Mouse (Mus musculus) urinary bladder, postnatal 25 days (tissue): ENCODE data around the gene Vps13d.

Experiments
- DNase-seq: peaks from one replicate; pipeline ENCODE4 v3.0.0; 2022; ENCODE audit warnings: low spot score

Vps13d gene

GRCm38 (mm10) chr4:145079324-145079723 is 115.5 kb downstream of the Vps13d start:
- DNase-seq = no peak

- no peak for DNase-seq
These were observed 120.5 kb downstream of the Vps13d start for GRCm38 (mm10) chr4:145074276-145074675.

GRCm38 (mm10) chr4:145073728-145074127 is 121.1 kb downstream of the Vps13d start:
- DNase-seq = no peak

GRCm38 (mm10) chr4:145071942-145072341 is 122.9 kb downstream of the Vps13d start:
- DNase-seq = no peak

- no peak for DNase-seq
These were observed 127.7 kb downstream of the Vps13d start for GRCm38 (mm10) chr4:145067019-145067680.

GRCm38 (mm10) chr4:145066336-145067018 is 128.3 kb downstream of the Vps13d start:
- no peak for DNase-seq

GRCm38 (mm10) chr4:145058749-145059442 is 135.9 kb downstream of the Vps13d start:
- DNase-seq = no peak

GRCm38 (mm10) chr4:145056346-145056745 is 138.5 kb downstream of the Vps13d start:
- no peak for DNase-seq

GRCm38 (mm10) chr4:145055792-145056191 is 139.0 kb downstream of the Vps13d start:
- no peak for DNase-seq

- DNase-seq = no peak
These were observed 140.4 kb downstream of the Vps13d start for GRCm38 (mm10) chr4:145054369-145054768.

- DNase-seq = no peak
These were observed 142.1 kb downstream of the Vps13d start for GRCm38 (mm10) chr4:145052697-145053096.

GRCm38 (mm10) chr4:145052282-145052681 is 142.5 kb downstream of the Vps13d start:
- no peak for DNase-seq

GRCm38 (mm10) chr4:145051209-145051969 is 143.4 kb downstream of the Vps13d start:
- DNase-seq = no peak

GRCm38 (mm10) chr4:145050518-145051208 is 144.1 kb downstream of the Vps13d start:
- DNase-seq = no peak

GRCm38 (mm10) chr4:145047964-145048363 is 146.8 kb downstream of the Vps13d start:
- DNase-seq = no peak

GRCm38 (mm10) chr4:145046032-145046401 is 148.8 kb downstream of the Vps13d start:
- no peak for DNase-seq

- no peak for DNase-seq
These were observed 149.3 kb downstream of the Vps13d start for GRCm38 (mm10) chr4:145045312-145046031.

- DNase-seq = no peak
These were observed 153.5 kb downstream of the Vps13d start for GRCm38 (mm10) chr4:145041223-145041870.

GRCm38 (mm10) chr4:145037631-145038416 is 157.0 kb downstream of the Vps13d start:
- DNase-seq = no peak

GRCm38 (mm10) chr4:145037006-145037405 is 157.8 kb downstream of the Vps13d start:
- no peak for DNase-seq
